Mouse (Mus musculus) 3134 (cell line): ENCODE measurements at regions not wholly inside any gene's neighbourhood (a gene's known extent, or its start where the extent isn't known, plus 50 kb on each side); places are given as distances from the start of the nearest gene placed in this dataset.
A peak's percentile ranks its signal among the peaks of the same experiment; 100 is the strongest.
"Not testable (repeated sequence)": the region's sequence is repeated elsewhere in the genome, so short reads cannot be mapped to it uniquely, and the experiment has no call there.

Experiments
- DNase-seq: peaks from one replicate; pipeline ENCODE4 v3.0.0-alpha.2; 2011; ENCODE audit warnings: low spot score; ENCODE audit not compliant: insufficient read length; ENCODE audit errors: extremely low read depth

- no peak for DNase-seq
Measured at GRCm38 (mm10) chr14:48607131-48607530, 66.5 kb downstream of the Otx2 start.

GRCm38 (mm10) chr14:48603490-48603889, 70.1 kb downstream of the Otx2 start:
- DNase-seq: no peak

GRCm38 (mm10) chr14:48594334-48594733, 79.3 kb downstream of the Otx2 start:
- DNase-seq: no peak

- DNase-seq: no peak
Measured at GRCm38 (mm10) chr14:48593363-48593762, 80.3 kb downstream of the Otx2 start.

GRCm38 (mm10) chr14:48591483-48592230, 82.0 kb downstream of the Otx2 start:
- no peak for DNase-seq

- no peak for DNase-seq
Measured at GRCm38 (mm10) chr14:48590426-48590825, 83.2 kb downstream of the Otx2 start.

- DNase-seq: no peak
Measured at GRCm38 (mm10) chr14:48589702-48590325, 83.8 kb downstream of the Otx2 start.

GRCm38 (mm10) chr14:48585820-48586219, 87.8 kb downstream of the Otx2 start:
- DNase-seq: no peak

GRCm38 (mm10) chr14:48584571-48584970, 89.0 kb downstream of the Otx2 start:
- no peak for DNase-seq

- no peak for DNase-seq
Measured at GRCm38 (mm10) chr14:48583516-48583915, 90.1 kb downstream of the Otx2 start.

- no peak for DNase-seq
Measured at GRCm38 (mm10) chr14:48582080-48582479, 91.5 kb downstream of the Otx2 start.

- DNase-seq: not testable (repeated sequence)
Measured at GRCm38 (mm10) chr14:48581308-48581707, 92.3 kb downstream of the Otx2 start.

- no peak for DNase-seq
Measured at GRCm38 (mm10) chr14:48580396-48580795, 93.2 kb downstream of the Otx2 start.

- DNase-seq: peak; percentile 13
Measured at GRCm38 (mm10) chr14:48579985-48580384, 93.6 kb downstream of the Otx2 start.
